28 mouse cellular contexts compared by ENCODE assay signal in the genomic region with DNA sequence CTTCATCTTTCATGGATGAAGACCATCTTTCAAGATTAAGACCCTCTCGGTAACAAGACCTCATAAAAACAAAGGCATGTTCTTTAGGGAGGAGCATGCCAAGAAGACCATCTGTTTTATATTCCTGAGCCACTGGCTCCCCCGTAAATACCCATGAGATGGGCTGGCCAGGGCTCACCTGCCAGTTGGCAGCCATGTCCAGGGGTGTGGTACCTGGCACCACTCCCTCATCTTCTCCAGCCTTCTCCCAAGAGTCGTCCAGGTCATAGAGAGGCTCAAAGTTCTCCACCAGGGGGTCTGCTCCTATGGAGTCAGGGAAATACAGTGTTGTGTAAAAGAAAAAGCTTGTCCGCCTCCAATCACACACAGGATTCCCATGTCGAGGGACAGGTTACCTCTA.
DNase-seq lines count a peak whose midpoint lies in the region; ATAC-seq and TF ChIP-seq lines count a peak whose summit lies in the region.
"Had no signal": no experiment of that assay in that cellular context is flagged by ENCODE, and none has a peak within 500 bp of the region (broad histone marks: within the 10 kb centered on the region; RNA-seq: fewer than 3 reads in every experiment).

No protein-coding gene starts in this region.

- DNase-seq in cerebellum, adult 18-20 months = peak; percentile 15 to 18
- DNase-seq in cerebellum, postnatal 4 days (ENCODE audit: low spot score in 2 of 2) = no peak
- DNase-seq in forebrain, postnatal 0 days = no peak
- no peak for DNase-seq in limb, embryonic 10.5 days (ENCODE audit: low spot score)
- no peak for DNase-seq in left cerebral cortex, adult 11 months (ENCODE audit: low spot score)
- DNase-seq: adrenal gland, postnatal 10 days; gastrocnemius, postnatal 25 days; heart, adult 11 months; heart, postnatal 36 days; kidney, adult 11 months; kidney, postnatal 14 days; layer of hippocampus, adult 9-11 months; liver, postnatal 0 days; lung, postnatal 10 days; thymus, postnatal 4 days had no signal

- WGBS in forebrain, embryonic 12.5 days = 83% methylated on average over 5 of the region's 5 CpGs
- 62% methylated on average over 5 of the region's 5 CpGs for WGBS in forebrain, postnatal 0 days
- WGBS in limb, embryonic 13.5 days = 48% methylated on average over 5 of the region's 5 CpGs
- 79% methylated on average over 5 of the region's 5 CpGs for WGBS in limb, embryonic 10.5 days

- peaks cover 56% of the 10 kb centered on the region for H3K36me3 ChIP-seq in forebrain, embryonic 12.5 days (replicated peaks)
- H3K36me3 ChIP-seq in forebrain, postnatal 0 days (ENCODE audit: insufficient read depth) = peaks cover 45% of the 10 kb centered on the region
- H3K36me3 ChIP-seq in limb, embryonic 13.5 days = peaks cover 74% of the 10 kb centered on the region
- peaks cover 85% of the 10 kb centered on the region for H3K36me3 ChIP-seq in limb, embryonic 10.5 days

- no peak overlapping the region for H3K9ac ChIP-seq in forebrain, embryonic 12.5 days
- H3K9ac ChIP-seq in forebrain, postnatal 0 days = no peak overlapping the region
- H3K9ac ChIP-seq in limb, embryonic 13.5 days = no peak overlapping the region
- H3K9ac ChIP-seq: embryonic facial prominence, embryonic 15.5 days; hindbrain, embryonic 15.5 days; limb, embryonic 12.5 days; liver, embryonic 12.5 days; liver, postnatal 0 days; midbrain, embryonic 13.5 days; neural tube, embryonic 13.5 days had no signal

- 0 out of 2 replicates have a peak, but pooled peaks have one; percentile 27 for ATAC-seq in forebrain, embryonic 12.5 days (ENCODE audit: low FRiP score)
- ATAC-seq in forebrain, postnatal 0 days = no peak
- ATAC-seq in limb, embryonic 13.5 days (ENCODE audit: low FRiP score, low read depth) = peak; percentile 31; the same call in 1 of the 2 replicates
- ATAC-seq: inflammation-experienced regulatory T-cells, adult 6 months; liver, embryonic 12.5 days; liver, postnatal 0 days; midbrain, embryonic 13.5 days; Patski had no signal

- H3K9me3 ChIP-seq in forebrain, embryonic 12.5 days = no peaks in the 10 kb centered on the region
- H3K9me3 ChIP-seq in forebrain, postnatal 0 days (ENCODE audit: low read length) = no peaks in the 10 kb centered on the region
- no peaks in the 10 kb centered on the region for H3K9me3 ChIP-seq in limb, embryonic 13.5 days
- no peaks in the 10 kb centered on the region for H3K9me3 ChIP-seq in limb, embryonic 10.5 days (replicated peaks)
- H3K9me3 ChIP-seq: embryonic facial prominence, embryonic 15.5 days; G1E; hindbrain, embryonic 15.5 days; limb, embryonic 12.5 days; liver, embryonic 12.5 days; midbrain, embryonic 13.5 days; neural tube, embryonic 13.5 days had no signal

- no peak overlapping the region for H3K4me3 ChIP-seq in forebrain, embryonic 12.5 days (replicated peaks)
- H3K4me3 ChIP-seq in forebrain, postnatal 0 days (ENCODE audit: low read depth, low read length) = no peak overlapping the region
- H3K4me3 ChIP-seq in limb, embryonic 13.5 days = no peak overlapping the region
- no peak overlapping the region for H3K4me3 ChIP-seq in limb, embryonic 10.5 days
- H3K4me3 ChIP-seq: embryonic facial prominence, embryonic 15.5 days; hindbrain, embryonic 15.5 days; limb, embryonic 12.5 days; liver, embryonic 12.5 days; midbrain, embryonic 13.5 days; neural tube, embryonic 13.5 days had no signal

- H3K4me1 ChIP-seq in forebrain, embryonic 12.5 days = no peaks in the 10 kb centered on the region; the same call in 1 of the 2 replicates
- H3K4me1 ChIP-seq in forebrain, postnatal 0 days (ENCODE audit: insufficient read depth) = no peaks in the 10 kb centered on the region
- peaks cover 15% of the 10 kb centered on the region; the same call in 1 of the 2 replicates for H3K4me1 ChIP-seq in limb, embryonic 13.5 days
- no peaks in the 10 kb centered on the region for H3K4me1 ChIP-seq in limb, embryonic 10.5 days
- H3K4me1 ChIP-seq: embryonic facial prominence, embryonic 15.5 days; hindbrain, embryonic 15.5 days; neural tube, embryonic 13.5 days had no signal

- H3K27ac ChIP-seq in forebrain, embryonic 12.5 days = no peak overlapping the region
- no peak overlapping the region for H3K27ac ChIP-seq in forebrain, postnatal 0 days (ENCODE audit: low read depth, low read length)
- H3K27ac ChIP-seq in limb, embryonic 13.5 days = no peak overlapping the region
- no peak overlapping the region for H3K27ac ChIP-seq in limb, embryonic 10.5 days
- H3K27ac ChIP-seq: embryonic facial prominence, embryonic 15.5 days; hindbrain, embryonic 15.5 days; limb, embryonic 12.5 days; liver, embryonic 12.5 days; macrophage; midbrain, embryonic 13.5 days; neural tube, embryonic 13.5 days had no signal

- no peak for TF ChIP-seq CTCF in forebrain, postnatal 0 days (IDR thresholded peaks at IDR 0.05; ENCODE audit: low read depth)

- H3K27me3 ChIP-seq in forebrain, embryonic 12.5 days = no peaks in the 10 kb centered on the region
- no peaks in the 10 kb centered on the region for H3K27me3 ChIP-seq in forebrain, postnatal 0 days (ENCODE audit: insufficient read depth, low read length)
- no peaks in the 10 kb centered on the region for H3K27me3 ChIP-seq in limb, embryonic 13.5 days
- H3K27me3 ChIP-seq in limb, embryonic 10.5 days (ENCODE audit: low read depth, poor library complexity, severe bottlenecking) = no peaks in the 10 kb centered on the region
- H3K27me3 ChIP-seq: embryonic facial prominence, embryonic 15.5 days; hindbrain, embryonic 15.5 days; limb, embryonic 12.5 days; liver, embryonic 12.5 days; midbrain, embryonic 13.5 days; neural tube, embryonic 13.5 days; Patski had no signal

- no peak overlapping the region for H3K4me2 ChIP-seq in forebrain, embryonic 12.5 days
- H3K4me2 ChIP-seq in forebrain, postnatal 0 days (ENCODE audit: low read depth) = no peak overlapping the region
- no peak overlapping the region for H3K4me2 ChIP-seq in limb, embryonic 13.5 days (replicated peaks)
- H3K4me2 ChIP-seq: embryonic facial prominence, embryonic 15.5 days; heart, embryonic 11.5 days; hindbrain, embryonic 15.5 days; limb, embryonic 12.5 days; liver, embryonic 12.5 days; midbrain, embryonic 13.5 days; neural tube, embryonic 13.5 days had no signal

Comparison
In these comparisons a context has a peak if more than half of its experiments do, and no peak if none do; other contexts are left out.
1. DNase-seq: peak in cerebellum, adult 18-20 months (2 of 2); none in cerebellum, postnatal 4 days (0 of 2), forebrain, postnatal 0 days (single experiment), limb, embryonic 10.5 days (single experiment) and left cerebral cortex, adult 11 months (single experiment).